Mouse (Mus musculus) ovary, postnatal 36 days (tissue): ENCODE measurements at regions not wholly inside any gene's neighbourhood (a gene's known extent, or its start where the extent isn't known, plus 50 kb on each side); places are given as distances from the start of the nearest gene placed in this dataset.
A peak's percentile ranks its signal among the peaks of the same experiment; 100 is the strongest.
"Not testable (repeated sequence)": the region's sequence is repeated elsewhere in the genome, so short reads cannot be mapped to it uniquely, and the experiment has no call there.

ENCODE experiments used
- DNase-seq: peaks from one replicate; pipeline ENCODE4 v3.0.0; 2022; ENCODE audit warnings: low spot score, mixed read lengths

DNA sequence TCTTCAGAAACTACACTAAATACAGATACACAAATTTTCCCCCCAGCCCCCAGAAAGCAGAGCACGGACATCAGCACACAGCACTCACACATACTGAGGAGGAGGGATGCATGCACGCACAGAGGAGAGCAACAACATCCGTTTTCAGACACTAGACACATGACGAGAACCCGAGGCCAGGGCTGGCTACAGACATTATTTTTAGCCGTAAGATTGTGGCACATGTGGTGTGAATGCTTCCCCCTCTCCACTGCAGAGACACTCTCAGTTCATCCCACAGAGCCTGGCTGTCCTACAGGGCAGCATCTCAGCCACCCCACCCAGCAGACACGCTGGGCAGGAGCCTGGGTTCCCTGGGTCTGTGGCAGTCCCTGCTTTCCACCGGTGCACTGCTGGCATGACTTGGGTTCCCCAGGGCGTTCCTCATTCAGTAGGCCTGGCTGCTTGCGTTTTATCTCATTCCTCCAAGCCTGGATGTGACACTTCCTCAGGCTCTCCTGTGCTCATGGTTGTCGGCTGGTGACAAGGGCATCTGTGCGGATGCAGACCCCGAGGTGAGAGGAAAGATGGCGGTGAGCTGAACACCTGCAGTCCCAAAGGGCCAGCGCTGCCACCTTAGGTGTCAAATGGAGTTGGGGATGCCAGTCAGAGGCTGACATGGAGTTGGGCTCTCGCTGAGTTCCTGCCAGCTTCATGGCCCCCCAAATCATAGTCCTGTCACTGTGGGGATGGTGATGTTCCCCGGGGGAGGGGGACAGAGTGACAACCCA lies 247.1 kb upstream of the Myt1l start:
- DNase-seq: no peak

DNA sequence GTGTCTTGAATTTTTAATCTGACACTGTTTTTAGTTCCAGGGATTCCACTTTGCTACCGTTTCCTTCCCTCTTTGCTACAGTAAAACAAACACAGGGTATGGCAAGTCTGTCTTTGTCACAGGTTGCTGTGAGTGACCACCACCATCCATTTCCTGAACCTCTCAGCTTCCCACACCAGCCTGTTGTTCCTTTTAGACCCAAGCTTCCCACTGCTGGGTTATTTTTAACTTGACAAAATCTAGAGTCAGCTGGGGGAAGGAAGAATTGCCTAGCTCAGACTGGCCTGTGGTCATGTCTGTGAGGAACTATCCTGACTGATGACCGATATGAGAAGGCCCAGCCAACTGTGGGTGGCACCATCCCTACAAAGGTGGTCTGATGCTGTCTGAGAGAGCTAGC lies 239.4 kb upstream of the Myt1l start:
- no peak for DNase-seq

DNA sequence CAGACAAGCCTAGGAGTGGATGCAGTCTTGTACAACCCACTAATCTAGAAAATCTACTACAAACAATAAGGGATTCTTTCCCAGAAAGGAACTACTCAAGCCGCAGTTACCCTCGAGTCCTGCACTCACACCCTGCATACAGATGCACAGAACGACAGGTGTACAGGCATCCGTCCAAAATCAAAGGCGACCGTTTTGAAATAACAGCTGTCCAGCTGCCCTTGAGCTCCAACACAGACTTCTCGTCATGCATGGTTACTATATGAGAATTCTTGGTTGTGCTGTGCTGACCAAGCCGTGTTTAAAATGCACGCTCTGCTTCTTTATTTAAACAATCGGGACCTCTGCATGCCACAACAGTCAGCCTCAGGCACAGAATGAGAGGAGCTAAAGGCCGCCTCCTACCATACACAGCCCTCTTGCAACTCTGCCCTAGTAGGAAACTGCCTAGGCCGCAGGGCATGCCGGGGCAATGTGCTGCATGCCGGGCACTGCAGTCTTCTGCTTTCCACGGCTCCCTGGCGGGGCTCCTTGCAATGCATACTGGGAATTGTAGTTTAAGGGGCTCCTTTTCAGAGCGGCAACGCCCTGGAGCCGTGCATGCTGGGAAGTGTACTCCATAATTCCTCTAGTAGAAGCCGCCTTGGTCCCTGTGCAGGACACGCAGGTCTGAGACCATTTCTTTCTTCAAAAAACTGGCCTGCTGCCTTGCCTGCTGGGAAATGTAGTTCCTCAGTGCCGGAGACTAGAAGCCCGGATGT lies 237.4 kb upstream of the Myt1l start:
- peak; percentile 92 for DNase-seq

DNA sequence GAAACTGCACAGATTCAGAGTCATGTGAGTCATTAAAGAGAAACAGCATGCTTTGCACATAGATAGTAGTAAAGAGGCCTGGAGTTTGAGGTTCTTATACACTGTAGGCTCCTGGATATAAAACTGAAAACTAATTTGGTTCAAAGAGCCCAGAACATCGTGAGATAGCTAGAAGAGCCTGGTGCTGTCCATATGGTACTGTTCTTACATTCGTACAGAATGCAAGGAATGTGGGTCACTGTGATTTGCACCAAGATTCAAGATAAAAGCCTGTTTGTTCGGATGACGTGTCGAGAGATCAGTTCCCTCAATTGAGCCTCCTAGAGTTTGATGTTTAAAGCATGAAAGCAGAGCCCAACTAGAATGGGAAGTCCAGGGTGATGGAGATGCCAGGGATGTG lies 230.2 kb upstream of the Myt1l start:
- DNase-seq: no peak

- DNase-seq: no peak
Measured at GRCm38 (mm10) chr12:29315636-29316035, 212.5 kb upstream of the Myt1l start.

GRCm38 (mm10) chr12:29321468-29321867 lies 206.7 kb upstream of the Myt1l start:
- no peak for DNase-seq

GRCm38 (mm10) chr12:29323534-29323933 lies 204.7 kb upstream of the Myt1l start:
- DNase-seq: no peak

DNA sequence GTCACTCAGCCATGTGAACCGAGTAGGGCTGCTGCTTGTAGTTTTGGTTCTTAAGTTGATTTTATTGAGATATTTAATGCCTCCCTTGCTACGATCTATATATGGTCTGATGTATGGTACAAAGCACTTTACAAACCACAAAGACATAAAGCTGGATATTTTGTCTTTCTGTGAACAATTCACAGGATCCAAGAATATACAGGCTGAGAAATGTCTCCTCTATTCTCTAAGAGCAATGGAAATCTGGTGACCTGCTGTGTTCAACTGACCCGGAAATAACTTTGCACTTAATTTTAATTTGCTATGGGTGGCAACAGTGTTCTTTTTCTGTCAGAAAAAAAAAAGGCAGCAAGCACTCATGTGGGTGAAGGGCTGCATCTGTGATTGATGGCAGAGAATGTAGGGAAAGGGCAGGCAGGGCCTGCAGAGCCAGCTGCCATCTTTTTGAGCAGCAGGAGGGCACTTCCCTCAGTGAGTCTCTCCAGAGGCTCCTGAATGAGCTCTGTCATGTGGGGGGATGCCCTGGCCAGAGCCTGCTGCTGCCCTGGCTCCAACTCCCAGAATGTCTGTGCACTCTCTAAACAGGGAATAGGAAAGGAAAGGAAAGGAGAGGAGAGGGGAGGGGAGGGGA lies 192.2 kb upstream of the Myt1l start:
- DNase-seq: no peak

- no peak for DNase-seq
Measured at GRCm38 (mm10) chr12:29337336-29337735, 190.8 kb upstream of the Myt1l start.

GRCm38 (mm10) chr12:29341388-29341995 lies 186.7 kb upstream of the Myt1l start:
- no peak for DNase-seq

DNA sequence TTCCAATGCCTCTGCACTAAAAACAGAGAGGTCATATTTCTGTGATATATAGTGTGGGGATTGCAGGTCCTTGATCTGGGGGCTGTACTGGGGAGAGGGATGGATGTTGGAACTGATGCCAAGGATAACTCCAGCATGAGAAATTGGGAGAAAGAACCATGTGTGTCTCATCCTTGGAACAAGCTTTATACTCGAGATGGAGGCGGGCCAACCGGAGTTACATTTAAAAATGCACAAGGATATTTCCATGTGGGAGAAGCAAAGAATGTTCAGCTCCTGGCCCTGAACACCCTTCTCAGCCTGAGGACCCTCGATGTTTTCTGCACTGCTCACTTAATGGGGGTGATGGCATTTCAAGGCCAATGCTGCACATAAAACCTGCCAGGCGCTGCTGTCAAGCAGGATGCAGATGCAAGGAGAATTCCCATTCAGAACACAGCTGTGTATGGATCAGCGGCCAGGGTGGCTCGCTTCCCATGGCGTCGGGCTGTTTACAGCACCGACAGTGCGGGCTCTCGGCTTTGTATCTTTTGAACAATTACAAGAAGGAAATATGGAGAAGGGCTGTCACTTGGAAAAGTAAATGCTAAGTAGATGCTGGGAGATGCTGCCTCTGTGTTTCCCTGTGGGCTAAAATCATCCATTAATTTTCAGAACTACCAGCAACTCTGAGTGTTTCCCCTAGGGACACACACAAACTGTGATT lies 184.9 kb upstream of the Myt1l start:
- no peak for DNase-seq

DNA sequence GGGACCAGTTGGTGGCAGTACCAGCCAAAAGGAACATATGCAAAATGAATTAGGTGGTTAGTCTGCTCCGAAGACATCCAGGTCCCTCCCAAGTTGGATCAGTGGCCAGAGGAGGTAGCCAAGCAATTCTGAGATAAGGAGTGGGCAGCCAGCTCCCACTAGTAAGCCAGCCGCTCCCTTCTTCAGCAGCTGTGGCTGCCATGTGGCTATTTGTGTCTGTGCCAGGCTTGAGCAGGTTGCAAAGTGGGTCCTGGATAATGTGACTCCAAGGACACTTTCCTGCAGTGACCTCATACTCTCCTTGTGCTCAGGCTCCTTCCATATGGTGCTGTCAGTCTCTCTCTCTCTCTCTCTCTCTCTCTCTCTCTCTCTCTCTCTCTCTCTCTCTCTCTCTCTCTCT lies 179.5 kb upstream of the Myt1l start:
- DNase-seq: no peak

GRCm38 (mm10) chr12:29349146-29349850 lies 178.9 kb upstream of the Myt1l start:
- no peak for DNase-seq

DNA sequence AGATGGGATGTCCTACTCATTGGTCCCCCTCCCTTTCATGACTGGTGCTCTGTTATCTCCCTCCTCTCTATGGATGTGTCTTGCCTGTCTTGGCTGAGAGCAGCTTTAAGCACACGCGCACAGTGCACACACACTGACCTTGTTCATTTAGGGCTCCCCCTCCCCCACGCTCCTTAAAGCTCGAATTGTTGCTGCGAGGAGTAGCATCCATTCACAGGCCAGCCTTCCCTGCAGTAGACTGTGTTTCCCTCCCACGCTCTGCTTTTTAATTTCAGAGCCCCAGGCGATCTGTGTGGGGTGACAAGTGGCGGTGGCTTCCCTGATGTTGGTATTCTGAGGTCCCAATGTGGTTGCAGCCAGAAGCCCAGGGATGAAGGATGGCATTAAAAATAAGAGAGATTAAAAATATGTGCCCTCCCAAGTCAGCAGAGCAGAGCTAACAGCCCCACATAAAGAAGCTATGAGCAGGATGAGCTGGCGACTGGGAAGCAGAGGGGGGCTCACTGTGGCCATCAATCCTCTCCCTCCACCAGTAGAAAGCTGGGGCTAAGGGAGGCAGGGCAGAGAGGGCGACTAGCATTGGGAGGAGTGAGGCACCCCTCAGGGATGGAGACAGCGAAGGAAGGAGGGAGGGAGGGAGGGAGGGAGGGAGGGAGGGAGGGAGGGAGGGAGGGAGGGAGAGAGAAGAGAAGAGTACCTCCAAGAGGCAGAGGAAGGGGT lies 174.2 kb upstream of the Myt1l start:
- DNase-seq: no peak

GRCm38 (mm10) chr12:29354816-29355215 lies 173.4 kb upstream of the Myt1l start:
- DNase-seq: no peak

DNA sequence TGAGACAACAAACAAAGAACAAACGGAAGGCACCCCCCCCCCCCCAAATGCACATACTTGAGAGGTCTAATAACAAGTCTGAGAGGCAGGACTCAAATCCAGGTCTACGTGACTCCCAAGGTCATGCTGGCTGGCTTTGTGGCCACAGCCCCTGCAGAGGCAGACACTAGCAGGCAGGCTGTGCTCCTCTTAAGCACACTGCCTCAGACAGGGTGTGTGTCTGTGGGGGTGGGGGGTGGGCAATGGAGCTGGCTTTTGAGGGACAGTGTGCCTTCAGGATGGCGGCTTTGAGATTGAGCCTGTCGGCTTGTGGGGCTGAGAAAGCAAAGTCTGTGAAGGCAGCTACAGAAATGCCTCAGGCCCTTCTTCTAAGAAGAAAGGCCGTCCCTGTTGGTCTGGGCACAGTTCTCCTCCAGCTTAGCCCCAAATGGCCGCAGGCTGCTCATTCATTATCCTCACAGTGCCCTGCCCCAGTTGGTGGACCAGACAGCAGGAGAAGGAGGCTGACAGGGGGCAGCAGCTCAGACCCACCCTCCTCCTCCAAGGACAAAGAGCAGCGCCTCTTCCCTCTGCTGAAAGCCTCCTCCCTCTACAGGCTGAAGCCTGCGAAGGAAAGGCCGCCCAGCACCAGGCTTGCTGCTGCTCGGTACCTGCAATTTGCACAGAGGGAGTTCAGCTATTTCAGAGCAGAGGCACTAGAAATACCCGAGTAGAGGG lies 171.3 kb upstream of the Myt1l start:
- no peak for DNase-seq

- DNase-seq: no peak
Measured at GRCm38 (mm10) chr12:29361236-29361635, 166.9 kb upstream of the Myt1l start.

DNA sequence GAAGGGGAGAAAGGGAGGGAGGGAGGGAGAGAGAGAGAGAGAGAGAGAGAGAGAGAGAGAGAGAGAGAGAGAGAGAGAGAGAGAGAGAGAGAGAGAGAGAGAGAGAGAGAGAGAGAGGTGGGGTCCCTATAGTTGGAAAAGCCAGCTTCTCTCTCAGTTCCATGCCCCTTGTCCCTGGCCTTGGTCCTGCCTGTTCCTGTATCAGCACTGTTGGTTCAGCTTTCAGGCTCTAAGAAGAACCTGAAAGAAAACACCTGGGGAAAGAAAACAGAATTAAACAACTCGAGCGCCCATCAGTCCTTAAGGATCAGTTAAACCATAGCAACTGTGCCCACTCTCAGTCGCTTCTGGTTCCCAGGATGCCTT lies 160.5 kb upstream of the Myt1l start:
- not testable (repeated sequence) for DNase-seq

GRCm38 (mm10) chr12:29368107-29368819 lies 159.9 kb upstream of the Myt1l start:
- DNase-seq: peak; percentile 13

- no peak for DNase-seq
Measured at GRCm38 (mm10) chr12:29368820-29369175, 159.4 kb upstream of the Myt1l start.
